Mouse (Mus musculus): ENCODE results near the gene Klk8.

DNA sequence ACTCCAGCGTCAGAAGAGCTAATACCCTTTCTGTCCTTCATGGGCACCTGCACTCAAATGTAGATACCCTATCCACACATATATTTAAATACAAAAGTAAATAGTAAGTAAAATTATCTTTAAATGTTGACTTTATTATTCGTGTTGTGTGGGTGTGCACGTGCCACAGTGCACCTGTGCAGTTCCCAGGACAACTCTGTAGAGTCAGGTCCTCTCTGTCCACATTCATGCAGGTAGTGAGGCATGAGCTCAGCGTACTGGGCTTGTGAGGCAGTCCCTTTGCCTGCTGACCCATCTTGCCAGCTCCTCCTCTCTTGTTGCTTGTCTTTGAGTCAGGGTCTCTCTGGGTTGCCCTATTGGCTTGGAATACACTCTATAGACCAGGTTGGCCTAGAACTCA, 30.3 kb downstream of the Klk8 start:
- no peak for TF ChIP-seq POLR2A (IDR thresholded peaks at IDR 0.05; ENCODE audit: borderline replicate concordance, insufficient read depth, low read length)
- no peak for TF ChIP-seq CTCF (IDR thresholded peaks at IDR 0.05; ENCODE audit: borderline replicate concordance, insufficient read depth, low read depth, low read length)
